Mouse (Mus musculus) cerebellum, adult 11-12 months (tissue): Measurements from ENCODE around the gene Vmn1r49.
"Not testable (repeated sequence)": the region's sequence is repeated elsewhere in the genome, so short reads cannot be mapped to it uniquely, and the experiment has no call there.

Experiments used
- DNase-seq: peaks from one replicate; pipeline ENCODE4 v3.0.0; 2022

Vmn1r49 gene

GRCm38 (mm10) chr6:90078406-90078805 lies at the start of gene Vmn1r49:
Gene Vmn1r49 (minus strand): TSS chr6:90078506.
- DNase-seq: no peak

- not testable (repeated sequence) for DNase-seq
These were observed 44.0 kb upstream of the Vmn1r49 start, which contains the start of gene Vmn1r51 for GRCm38 (mm10) chr6:90122296-90122695. Gene Vmn1r51 (plus strand): TSS chr6:90122596.

GRCm38 (mm10) chr6:90101130-90101529 lies 22.8 kb upstream of the Vmn1r49 start, which contains the start of gene Vmn1r50:
Gene Vmn1r50 (plus strand): TSS chr6:90101430.
- DNase-seq: no peak

- no peak for DNase-seq
These were observed 22.3 kb upstream of the Vmn1r49 start for GRCm38 (mm10) chr6:90100566-90100965.

GRCm38 (mm10) chr6:90036741-90037140 lies 41.6 kb downstream of the Vmn1r49 start, which contains the start of gene Vmn1r48:
Gene Vmn1r48 (minus strand): TSS chr6:90036841.
- not testable (repeated sequence) for DNase-seq
